Mouse (Mus musculus): ENCODE data around the gene Golga4.

DNA sequence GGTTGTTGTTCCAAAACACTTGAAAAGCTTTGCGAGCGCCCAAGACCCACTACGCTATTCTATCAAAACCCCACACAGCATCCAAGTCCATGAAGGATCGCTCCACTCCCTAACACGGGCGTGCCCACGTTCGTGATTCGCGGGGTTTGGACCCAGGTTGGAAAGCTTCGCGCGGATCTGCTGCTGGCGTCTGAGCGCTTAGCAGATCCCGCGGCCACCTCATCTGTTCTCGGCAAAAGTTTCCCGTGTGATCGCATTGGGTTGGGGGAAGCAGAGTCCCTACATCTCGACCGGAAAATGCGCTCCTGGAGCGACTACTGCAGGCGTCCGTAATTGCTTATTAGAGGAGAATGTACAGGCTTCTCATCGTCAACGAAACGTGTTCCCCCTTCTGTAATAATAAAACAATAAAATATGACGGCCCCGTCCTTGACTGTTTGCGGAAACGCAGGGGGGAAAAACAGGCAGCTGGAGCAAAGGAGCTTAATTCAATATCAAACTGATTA lies 29.2 kb upstream of the Golga4 start:
- TF ChIP-seq POLR2A (IDR thresholded peaks at IDR 0.05; ENCODE audit: borderline replicate concordance, control insufficient read depth, low read depth, low read length): no peak
- no peak for TF ChIP-seq CTCF (IDR thresholded peaks at IDR 0.05; ENCODE audit: control insufficient read depth, insufficient read depth, low read length)
